Mouse (Mus musculus) forebrain, embryonic 12.5 days (tissue): ENCODE measurements at regions not wholly inside any gene's neighbourhood (a gene's known extent, or its start where the extent isn't known, plus 50 kb on each side); places are given as distances from the start of the nearest gene placed in this dataset.

ENCODE experiments used
- ATAC-seq: fragments of 200-750 bp; cut with Nextera tagmentation; 2 replicates; pipeline ENCODE4 v1.8.0; 2017; ENCODE audit warnings: moderate TSS enrichment; ENCODE audit not compliant: low FRiP score
- H3K27ac ChIP-seq: fragments of 300-500 bp; sonication (generic); 2 replicates; pipeline ENCODE4 v1.5.1; 2016; ENCODE audit warnings: mild to moderate bottlenecking
- H3K27me3 ChIP-seq: fragments of 300-500 bp; sonication (generic); 2 replicates; pipeline ENCODE4 v1.6.1; 2016; ENCODE audit warnings: mild to moderate bottlenecking
- H3K36me3 ChIP-seq: fragments of 300-500 bp; sonication (generic); replicated peaks from 2 replicates; pipeline ENCODE4 v1.6.1; 2016; ENCODE audit warnings: mild to moderate bottlenecking
- H3K4me1 ChIP-seq: fragments of 300-500 bp; sonication (generic); 2 replicates; pipeline ENCODE4 v1.6.1; 2016
- H3K4me2 ChIP-seq: fragments of 300-500 bp; sonication (generic); 2 replicates; pipeline ENCODE4 v1.6.1; 2016; ENCODE audit warnings: mild to moderate bottlenecking, moderate library complexity
- H3K4me3 ChIP-seq: fragments of 300-500 bp; sonication (generic); replicated peaks from 2 replicates; pipeline ENCODE4 v1.5.1; 2016; ENCODE audit warnings: mild to moderate bottlenecking
- H3K9ac ChIP-seq: fragments of 300-500 bp; sonication (generic); 2 replicates; pipeline ENCODE4 v1.6.1; 2016; ENCODE audit warnings: mild to moderate bottlenecking
- H3K9me3 ChIP-seq: fragments of 300-500 bp; sonication (generic); 2 replicates; pipeline ENCODE4 v1.6.1; 2016
- WGBS: fragments of 180-500 bp; shearing (Covaris S2); methylation state at CpG from one replicate; pipeline ENCODE4 v1.1.7; 2016; 5-methylcytosine and 5-hydroxymethylcytosine counted together

DNA sequence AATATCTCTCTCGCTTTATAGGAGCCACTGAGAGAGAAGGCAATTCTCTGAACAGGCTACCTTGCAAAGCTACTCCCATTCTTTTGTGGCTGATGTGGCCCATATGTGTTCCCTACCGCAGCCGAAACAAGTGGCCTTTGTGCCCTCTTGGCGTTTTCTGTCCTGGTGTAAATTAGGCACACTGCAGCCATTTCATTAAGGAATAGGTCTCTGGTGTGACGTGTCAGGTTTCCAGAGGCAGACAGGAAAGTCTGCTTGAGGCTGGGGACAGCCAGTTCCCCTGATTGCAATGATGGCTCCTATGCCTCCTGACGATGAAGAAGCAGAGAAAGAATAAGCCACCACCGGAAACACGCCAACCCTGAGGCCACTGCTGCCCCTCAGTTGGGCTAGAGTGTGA is 59.3 kb upstream of the Bcor start:
- ATAC-seq, result no peak
- no peak overlapping the region for H3K27ac ChIP-seq
- no peak overlapping the region for H3K4me2 ChIP-seq
- no peak overlapping the region for H3K9ac ChIP-seq
- WGBS, result 63% methylated on average over 8 of the region's 8 CpGs
- H3K36me3 ChIP-seq, result no peaks in the 10 kb centered on the region
- H3K27me3 ChIP-seq, result 0 out of 2 replicates have a peak, but pooled peaks cover 3% of the 10 kb centered on the region
- H3K4me1 ChIP-seq, result no peaks in the 10 kb centered on the region
- no peaks in the 10 kb centered on the region for H3K9me3 ChIP-seq
- H3K4me3 ChIP-seq, result no peak overlapping the region

DNA sequence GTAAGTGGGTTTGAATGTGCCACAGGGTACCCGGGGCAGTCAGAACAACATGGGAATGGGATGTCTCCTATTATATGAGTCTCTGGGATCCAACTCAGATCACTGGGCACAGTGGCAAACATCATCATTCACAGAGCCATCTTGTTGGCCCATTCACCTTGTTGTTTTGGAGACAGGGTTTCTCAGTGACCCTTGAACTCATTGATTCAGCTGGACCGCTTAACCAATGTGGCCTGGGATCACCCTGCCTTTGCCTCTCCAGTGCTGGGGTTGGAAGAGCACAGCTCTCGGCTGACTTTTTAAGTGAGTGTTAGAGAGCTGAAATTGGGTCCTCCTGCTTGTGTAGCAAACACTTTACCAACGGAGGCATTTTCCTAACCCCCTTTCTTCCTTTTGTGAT is 64.2 kb upstream of the Bcor start:
- Histone ChIP-seq H3K4me2 (no peak overlapping the region), H3K27me3 (peaks cover 18% of the 10 kb centered on the region; the same call in 1 of the 2 replicates), H3K4me3 (no peak overlapping the region), H3K9me3 (no peaks in the 10 kb centered on the region), H3K27ac (no peak overlapping the region), H3K9ac (no peak overlapping the region), H3K4me1 (no peaks in the 10 kb centered on the region; the same call in 1 of the 2 replicates), H3K36me3 (no peaks in the 10 kb centered on the region)
- ATAC-seq, result no peak
- 77% methylated on average over 4 of the region's 4 CpGs for WGBS

DNA sequence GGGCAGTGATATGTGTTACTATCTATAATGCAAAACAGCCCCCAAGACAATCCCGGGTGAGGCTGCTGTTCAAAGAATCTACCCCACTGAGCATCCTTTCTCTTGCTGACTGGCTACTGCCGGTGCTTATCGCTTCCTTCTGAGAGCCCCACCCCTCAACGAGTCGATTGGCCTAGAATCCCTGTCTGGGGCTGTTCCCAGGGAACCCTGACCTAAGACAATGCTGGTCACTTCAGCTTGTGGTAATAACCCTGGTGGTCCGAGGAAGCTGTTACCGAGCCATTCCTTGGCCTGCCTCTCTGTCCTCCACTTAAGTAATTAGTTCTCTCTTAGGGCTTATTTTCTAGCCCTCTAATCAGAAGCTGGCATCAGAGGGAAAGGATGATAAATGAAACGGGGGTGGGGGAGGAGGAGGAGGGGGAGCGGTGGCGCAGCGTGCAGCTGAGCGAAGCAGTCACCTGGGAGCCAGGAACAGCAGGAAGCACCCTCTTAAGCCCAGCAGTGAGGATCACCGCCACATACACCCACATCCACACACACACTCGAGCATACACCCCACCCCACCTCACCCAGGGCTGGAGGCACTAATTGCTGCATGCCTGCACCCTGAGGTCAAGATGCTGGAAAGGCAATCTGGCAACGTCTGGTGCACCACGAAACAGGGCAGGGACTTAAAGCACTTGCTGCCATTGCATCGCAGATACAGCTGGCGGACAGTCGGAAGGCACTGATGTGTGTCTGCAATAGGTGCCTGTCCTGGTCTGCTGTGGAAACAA is 65.1 kb upstream of the Bcor start:
- Histone ChIP-seq H3K27me3 (peaks cover 18% of the 10 kb centered on the region; the same call in 1 of the 2 replicates), H3K4me1 (no peaks in the 10 kb centered on the region; the same call in 1 of the 2 replicates), H3K9me3 (no peaks in the 10 kb centered on the region), H3K4me2 (peak overlapping the region; percentile 43), H3K4me3 (no peak overlapping the region), H3K9ac (peak overlapping the region; percentile 4; the same call in 1 of the 2 replicates), H3K36me3 (no peaks in the 10 kb centered on the region), H3K27ac (no peak overlapping the region)
- WGBS, result 15% methylated on average over 18 of the region's 19 CpGs
- 0 out of 2 replicates have a peak, but pooled peaks have one; percentile 51 for ATAC-seq

DNA sequence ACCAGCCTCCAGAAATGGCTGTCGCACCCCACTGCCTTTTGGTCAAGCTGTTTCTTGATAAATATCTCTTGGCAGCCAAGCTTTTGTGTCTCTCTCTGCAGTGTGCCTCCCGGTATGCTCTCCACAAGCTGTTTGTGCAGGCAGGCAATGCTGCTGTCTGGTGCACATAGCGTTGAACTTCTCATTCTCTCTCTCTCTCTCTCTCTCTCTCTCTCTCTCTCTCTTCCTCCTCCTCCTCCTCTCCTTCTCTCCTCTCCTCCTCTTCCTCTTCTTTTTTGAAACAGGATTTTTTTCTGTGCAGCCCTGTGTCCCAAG is 65.7 kb upstream of the Bcor start:
- no peak for ATAC-seq
- Histone ChIP-seq H3K4me3 (no peak overlapping the region), H3K36me3 (no peaks in the 10 kb centered on the region), H3K27ac (no peak overlapping the region), H3K9me3 (no peaks in the 10 kb centered on the region), H3K4me2 (peak overlapping the region; percentile 43), H3K27me3 (peaks cover 18% of the 10 kb centered on the region; the same call in 1 of the 2 replicates), H3K4me1 (no peaks in the 10 kb centered on the region; the same call in 1 of the 2 replicates), H3K9ac (peak overlapping the region; percentile 4; the same call in 1 of the 2 replicates)
- 26% methylated on average over 3 of the region's 3 CpGs for WGBS

DNA sequence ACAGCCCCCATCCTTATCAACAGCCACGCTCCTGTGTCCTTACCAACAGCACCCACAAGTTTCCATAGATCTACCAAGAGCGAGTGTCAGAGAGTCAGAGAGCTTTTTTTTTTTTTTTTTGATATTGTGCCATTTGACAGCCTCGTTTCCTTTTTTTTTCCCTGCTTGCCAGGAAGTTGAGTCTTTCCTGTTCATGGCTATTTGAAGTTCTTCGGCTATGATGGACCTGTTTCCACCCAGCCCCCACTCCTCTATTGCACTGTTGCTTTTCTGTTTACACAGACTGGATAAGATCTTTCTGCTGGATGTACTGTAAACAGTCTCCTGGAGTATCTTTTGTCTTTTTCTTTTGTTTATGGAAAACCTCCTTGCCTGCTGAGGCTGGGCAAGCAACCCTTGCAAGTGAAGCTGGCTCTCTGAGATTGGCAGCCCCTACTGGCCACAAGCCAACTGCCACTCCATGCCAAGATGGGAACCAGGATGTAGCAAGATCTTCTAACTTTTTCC is 80.4 kb upstream of the Bcor start:
- Histone ChIP-seq H3K4me3 (no peak overlapping the region), H3K9ac (no peak overlapping the region), H3K27me3 (no peaks in the 10 kb centered on the region), H3K4me1 (no peaks in the 10 kb centered on the region), H3K36me3 (no peaks in the 10 kb centered on the region), H3K4me2 (no peak overlapping the region), H3K27ac (no peak overlapping the region), H3K9me3 (no peaks in the 10 kb centered on the region)
- 70% methylated on average over 4 of the region's 4 CpGs for WGBS
- ATAC-seq, result no peak

DNA sequence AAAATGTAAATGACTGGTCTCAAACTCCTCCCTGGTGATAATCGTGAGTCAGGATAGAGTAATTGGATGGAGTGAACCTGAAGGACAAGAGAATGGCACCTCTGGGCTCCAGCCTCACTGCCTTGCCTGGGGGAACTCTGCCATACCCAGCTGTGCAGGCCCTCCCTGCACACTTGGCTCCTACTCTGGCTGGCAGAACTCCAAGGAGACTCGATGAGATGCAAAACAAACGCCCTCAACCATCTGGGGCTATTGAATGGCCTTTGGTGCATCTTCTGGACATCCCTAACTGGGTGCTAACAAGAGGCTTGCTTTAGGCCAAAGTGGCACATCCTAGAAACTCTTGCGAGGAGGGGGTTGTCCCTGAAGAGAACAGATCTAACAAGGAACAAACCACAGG is 81.6 kb upstream of the Bcor start:
- WGBS, result 63% methylated on average over 4 of the region's 4 CpGs
- no peak for ATAC-seq
- Histone ChIP-seq H3K27me3 (no peaks in the 10 kb centered on the region), H3K9ac (no peak overlapping the region), H3K36me3 (no peaks in the 10 kb centered on the region), H3K9me3 (no peaks in the 10 kb centered on the region), H3K4me2 (no peak overlapping the region), H3K4me1 (no peaks in the 10 kb centered on the region), H3K4me3 (no peak overlapping the region), H3K27ac (no peak overlapping the region)

DNA sequence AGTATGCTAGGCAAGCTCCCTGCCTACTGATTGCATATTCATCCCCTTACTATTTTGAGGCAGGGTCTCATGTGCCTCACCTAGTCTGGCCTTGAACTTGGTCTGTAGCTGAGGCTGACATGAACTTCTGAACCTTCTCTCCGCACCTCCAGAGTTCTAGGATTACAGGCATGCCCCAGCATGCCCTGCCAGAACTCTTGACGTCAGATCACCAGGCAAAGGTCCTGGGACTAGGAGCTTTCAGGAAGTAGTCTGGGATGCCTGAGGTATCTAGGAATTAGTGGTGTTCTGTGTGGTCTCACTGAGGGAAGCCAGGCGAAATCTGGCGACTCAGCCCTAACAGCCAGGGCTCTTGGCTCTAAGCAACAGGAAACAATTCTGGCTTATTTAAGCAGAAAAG is 88.9 kb upstream of the Bcor start:
- no peaks in the 10 kb centered on the region for H3K9me3 ChIP-seq
- H3K4me2 ChIP-seq, result no peak overlapping the region
- 68% methylated on average over 4 of the region's 4 CpGs for WGBS
- no peaks in the 10 kb centered on the region for H3K36me3 ChIP-seq
- no peak overlapping the region for H3K9ac ChIP-seq
- H3K27ac ChIP-seq, result no peak overlapping the region
- no peak for ATAC-seq
- H3K4me1 ChIP-seq, result no peaks in the 10 kb centered on the region
- H3K4me3 ChIP-seq, result no peak overlapping the region
- peaks cover 8% of the 10 kb centered on the region; the same call in 1 of the 2 replicates for H3K27me3 ChIP-seq

DNA sequence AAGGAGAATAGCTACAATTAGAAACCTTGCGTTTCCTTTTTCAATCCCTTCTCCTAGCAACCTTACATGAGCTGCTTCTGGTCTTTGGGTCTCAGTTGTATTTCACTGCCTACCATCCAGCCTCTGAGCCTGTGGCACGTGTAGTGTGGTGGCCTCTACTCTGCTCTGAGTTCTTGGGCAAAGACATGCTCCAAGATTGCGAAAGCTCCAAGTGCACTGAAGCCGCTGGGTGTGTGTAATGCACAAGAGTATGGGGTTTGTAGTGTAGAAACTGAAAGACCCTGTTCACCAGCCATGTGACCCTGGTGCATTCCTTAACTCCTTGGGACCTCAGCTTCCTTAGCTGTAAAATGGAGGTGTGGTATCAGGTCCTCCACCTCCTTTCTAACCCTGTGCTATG is 89.8 kb upstream of the Bcor start:
- H3K9me3 ChIP-seq, result no peaks in the 10 kb centered on the region
- H3K4me3 ChIP-seq, result no peak overlapping the region
- H3K9ac ChIP-seq, result no peak overlapping the region
- H3K4me1 ChIP-seq, result no peaks in the 10 kb centered on the region
- ATAC-seq, result no peak
- H3K36me3 ChIP-seq, result no peaks in the 10 kb centered on the region
- 81% methylated on average over 4 of the region's 4 CpGs for WGBS
- no peak overlapping the region for H3K27ac ChIP-seq
- H3K4me2 ChIP-seq, result no peak overlapping the region
- peaks cover 8% of the 10 kb centered on the region; the same call in 1 of the 2 replicates for H3K27me3 ChIP-seq

DNA sequence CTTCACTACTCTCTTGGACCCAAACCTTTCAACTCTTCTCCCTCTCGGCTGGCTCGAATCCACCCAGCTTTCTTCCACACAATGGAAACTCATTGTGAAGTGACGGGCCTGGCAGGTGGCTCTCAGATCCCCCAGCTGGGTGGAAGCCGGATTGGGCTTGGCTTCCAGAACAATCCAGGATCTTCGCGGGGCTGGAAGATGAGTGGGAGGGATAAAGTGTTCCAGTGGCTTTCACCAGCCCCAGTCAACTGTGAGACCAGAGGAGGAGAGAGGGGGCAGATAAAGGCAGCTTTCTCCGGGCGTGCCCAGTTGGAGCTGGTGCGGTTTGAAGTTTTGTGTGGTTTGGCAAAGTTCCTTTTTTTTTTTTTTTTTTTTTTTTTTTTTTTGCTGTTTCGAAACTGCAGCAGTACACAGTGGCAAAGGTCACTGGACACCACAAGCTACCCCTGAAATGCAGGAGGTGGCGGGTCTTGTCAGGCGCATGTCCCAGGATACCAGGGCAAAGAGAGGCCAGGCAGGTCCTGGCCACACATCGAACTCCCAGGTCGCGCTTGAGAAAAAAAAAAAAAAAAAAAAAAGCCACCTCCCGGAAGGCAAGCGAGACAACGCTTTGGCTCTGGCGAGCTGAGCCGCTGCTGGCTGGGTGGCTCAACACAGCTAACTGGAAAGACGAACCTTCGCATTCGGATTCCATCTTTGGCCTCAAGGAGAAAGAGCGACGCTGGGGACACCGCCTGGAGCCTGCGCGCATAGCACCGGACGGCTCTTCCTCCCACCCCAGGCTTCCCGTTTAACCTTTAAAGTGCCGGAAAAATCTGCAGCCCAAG is 91.9 kb upstream of the Bcor start:
- Histone ChIP-seq H3K36me3 (no peaks in the 10 kb centered on the region), H3K9ac (no peak overlapping the region), H3K4me3 (peak overlapping the region; percentile 22; the same call in 1 of the 2 replicates), H3K9me3 (no peaks in the 10 kb centered on the region), H3K4me1 (no peaks in the 10 kb centered on the region), H3K4me2 (peak overlapping the region; percentile 49), H3K27ac (no peak overlapping the region), H3K27me3 (peaks cover 8% of the 10 kb centered on the region; the same call in 1 of the 2 replicates)
- WGBS, result 14% methylated on average over 31 of the region's 32 CpGs
- peak; percentile 77 for ATAC-seq

DNA sequence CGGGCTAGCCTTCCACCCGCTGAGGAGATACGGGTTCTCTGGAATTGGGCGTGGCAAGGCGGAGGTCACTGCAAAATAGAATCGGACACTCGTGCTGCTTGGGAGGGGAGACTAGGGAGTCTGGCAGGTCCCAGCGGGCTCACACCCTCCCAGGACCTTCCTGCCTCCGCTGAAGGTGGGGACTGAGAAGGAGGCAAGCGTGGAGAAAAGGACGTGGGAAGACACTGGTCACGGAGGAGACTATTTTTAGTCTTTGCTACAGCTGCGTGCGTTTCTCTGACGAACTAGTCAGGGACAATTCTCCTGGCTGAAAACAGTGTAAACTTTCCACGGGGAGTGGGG is 92.5 kb upstream of the Bcor start:
- 11% methylated on average over 16 of the region's 16 CpGs for WGBS
- Histone ChIP-seq H3K4me1 (no peaks in the 10 kb centered on the region), H3K4me2 (peak overlapping the region; percentile 49), H3K9me3 (no peaks in the 10 kb centered on the region), H3K4me3 (peak overlapping the region; percentile 22; the same call in 1 of the 2 replicates), H3K36me3 (no peaks in the 10 kb centered on the region), H3K27ac (no peak overlapping the region), H3K27me3 (peaks cover 8% of the 10 kb centered on the region; the same call in 1 of the 2 replicates), H3K9ac (no peak overlapping the region)
- ATAC-seq, result peak; percentile 53; the same call in 1 of the 2 replicates

DNA sequence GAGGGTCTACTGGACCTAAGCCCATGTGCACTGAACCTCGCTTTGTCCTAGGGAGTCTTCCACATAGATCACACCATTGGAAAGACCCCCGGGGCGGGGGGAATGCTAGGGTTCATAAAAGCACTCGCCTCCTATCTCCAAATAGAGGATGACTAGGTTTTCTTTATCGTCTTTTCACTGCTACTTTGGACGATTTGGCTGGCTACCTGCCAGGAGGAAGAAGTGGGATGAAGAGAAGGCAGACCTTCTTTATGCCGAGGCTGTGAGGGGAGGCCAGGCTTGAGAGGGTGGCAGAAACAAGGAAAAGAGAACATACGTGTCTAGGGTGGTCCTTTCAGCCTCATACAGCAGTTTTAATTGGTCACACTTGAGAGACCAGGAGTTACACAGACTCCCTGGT is 96.6 kb upstream of the Bcor start:
- no peaks in the 10 kb centered on the region for H3K27me3 ChIP-seq
- H3K4me2 ChIP-seq, result no peak overlapping the region
- no peaks in the 10 kb centered on the region for H3K4me1 ChIP-seq
- 73% methylated on average over 8 of the region's 8 CpGs for WGBS
- H3K36me3 ChIP-seq, result no peaks in the 10 kb centered on the region
- no peak overlapping the region for H3K4me3 ChIP-seq
- no peak for ATAC-seq
- no peaks in the 10 kb centered on the region for H3K9me3 ChIP-seq
- no peak overlapping the region for H3K27ac ChIP-seq
- no peak overlapping the region for H3K9ac ChIP-seq

DNA sequence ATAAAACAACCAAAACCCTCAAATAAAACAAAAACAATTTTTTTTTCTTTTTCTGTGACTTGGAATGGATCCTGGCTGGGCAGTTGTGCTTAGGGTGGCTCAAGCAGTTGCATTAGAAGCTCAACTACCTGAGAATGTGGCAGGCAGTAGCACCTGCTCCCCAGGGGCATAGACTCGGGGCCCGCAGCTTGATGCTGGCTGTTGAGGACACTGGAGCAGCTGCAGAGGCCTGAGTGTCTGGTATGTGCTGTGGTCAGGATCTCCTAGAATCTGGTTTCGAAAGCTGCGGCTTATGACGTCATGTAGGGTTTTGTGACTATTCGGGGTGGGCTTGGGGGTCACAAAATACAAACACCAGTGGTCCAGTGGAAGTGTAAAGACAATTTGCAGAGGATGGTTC is 103.7 kb upstream of the Bcor start:
- no peak overlapping the region for H3K27ac ChIP-seq
- no peak overlapping the region for H3K4me2 ChIP-seq
- H3K9me3 ChIP-seq, result no peaks in the 10 kb centered on the region
- no peaks in the 10 kb centered on the region for H3K36me3 ChIP-seq
- no peaks in the 10 kb centered on the region for H3K27me3 ChIP-seq
- no peak for ATAC-seq
- no peaks in the 10 kb centered on the region for H3K4me1 ChIP-seq
- 71% methylated on average over 6 of the region's 6 CpGs for WGBS
- no peak overlapping the region for H3K9ac ChIP-seq
- no peak overlapping the region for H3K4me3 ChIP-seq
